Mouse (Mus musculus) kidney, embryonic 14.5 days (tissue): ENCODE measurements around the gene Tmprss3. TPM values are rescaled to one million over a fixed set of nuclear protein-coding genes. Genes with fewer than 3 reads are reported as not detected.

Experiments used
- ATAC-seq: fragments of 200-750 bp; cut with Nextera tagmentation; 2 replicates; pipeline ENCODE4 v1.8.0; 2017; ENCODE audit warnings: moderate number of reproducible peaks, mild to moderate bottlenecking, moderate TSS enrichment, moderate library complexity; ENCODE audit not compliant: low FRiP score, low TSS enrichment
- H3K27ac ChIP-seq: fragments of 300-500 bp; sonication (generic); 2 replicates; pipeline ENCODE4 v1.5.1; 2014; ENCODE audit warnings: low read depth, mild to moderate bottlenecking, low read length, moderate library complexity, mixed read lengths
- H3K27me3 ChIP-seq: fragments of 300-500 bp; sonication (generic); 2 replicates; pipeline ENCODE4 v1.6.1; 2014; ENCODE audit warnings: mild to moderate bottlenecking, low read length; ENCODE audit not compliant: control insufficient read depth, insufficient read depth
- H3K36me3 ChIP-seq: fragments of 300-500 bp; sonication (generic); 2 replicates; pipeline ENCODE4 v1.6.1; 2014; ENCODE audit warnings: low read length, mixed read lengths; ENCODE audit not compliant: control insufficient read depth, insufficient read depth
- H3K4me1 ChIP-seq: fragments of 300-500 bp; sonication (generic); 2 replicates; pipeline ENCODE4 v1.6.1; 2014; ENCODE audit warnings: low read length, mixed read lengths; ENCODE audit not compliant: control insufficient read depth, insufficient read depth
- H3K4me2 ChIP-seq: fragments of 300-500 bp; sonication (generic); replicated peaks from 2 replicates; pipeline ENCODE4 v1.6.1; 2014; ENCODE audit warnings: low read depth, mild to moderate bottlenecking, low read length
- H3K4me3 ChIP-seq: fragments of 300-500 bp; sonication (generic); 2 replicates; pipeline ENCODE4 v1.5.1; 2014; ENCODE audit warnings: mild to moderate bottlenecking, low read length
- H3K9ac ChIP-seq: fragments of 300-500 bp; sonication (generic); 2 replicates; pipeline ENCODE4 v1.6.1; 2014; ENCODE audit warnings: low read depth, mild to moderate bottlenecking, low read length, moderate library complexity
- H3K9me3 ChIP-seq: fragments of 300-500 bp; sonication (generic); 2 replicates; pipeline ENCODE4 v1.6.1; 2016; ENCODE audit warnings: low read length; ENCODE audit not compliant: control insufficient read depth
- WGBS: fragments of 180-500 bp; shearing (Covaris S2); extraction: QIAGEN DNeasy Blood & Tissue Kit; methylation state at CpG from one replicate; pipeline ENCODE4 v1.1.7; 2014; 5-methylcytosine and 5-hydroxymethylcytosine counted together
- polyA plus RNA-seq: library from polyadenylated mRNA; unstranded; fragments of >200 nt; fragmentation: Nextera tagmentation; extraction: Ambion mirVana; gene quantifications from 2 replicates; pipeline ENCODE4 v1.2.1, GENCODE M21; 2014

Gene Tmprss3
- polyA plus RNA-seq, 1 experiment from 2014 or later = not detected

DNA sequence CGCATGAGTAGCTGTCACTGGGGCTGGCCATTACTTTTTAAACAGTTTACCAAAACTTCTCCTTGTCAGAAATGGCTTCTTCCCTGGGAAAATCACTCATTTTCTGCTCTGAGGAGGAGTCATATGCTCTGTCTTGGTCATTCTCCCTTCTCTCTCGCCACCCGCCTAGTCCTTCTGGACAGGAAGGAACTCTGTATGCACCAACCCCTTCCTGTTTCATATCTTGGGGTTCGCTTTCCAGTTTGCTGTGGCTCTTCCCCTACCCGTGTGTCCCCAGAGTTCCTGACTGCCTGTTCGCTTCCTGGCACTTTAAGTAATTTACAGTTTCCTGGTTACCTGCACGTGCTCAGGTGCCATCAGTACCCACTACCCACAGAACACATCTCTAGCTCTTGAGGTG, 28.2 kb upstream of the Tmprss3 start:
- Histone ChIP-seq H3K9ac (no peak overlapping the region), H3K4me2 (no peak overlapping the region), H3K27me3 (no peaks in the 10 kb centered on the region), H3K4me1 (no peaks in the 10 kb centered on the region), H3K36me3 (no peaks in the 10 kb centered on the region), H3K9me3 (no peaks in the 10 kb centered on the region), H3K27ac (no peak overlapping the region), H3K4me3 (no peak overlapping the region)
- no peak for ATAC-seq
- WGBS = 79% methylated on average over 7 of the region's 7 CpGs

- 74% methylated on average over 3 of the region's 3 CpGs for WGBS
- H3K36me3 ChIP-seq = no peaks in the 10 kb centered on the region
- no peak overlapping the region for H3K4me2 ChIP-seq
- no peaks in the 10 kb centered on the region for H3K27me3 ChIP-seq
- no peak for ATAC-seq
- no peak overlapping the region for H3K4me3 ChIP-seq
- H3K9me3 ChIP-seq = no peaks in the 10 kb centered on the region
- no peak overlapping the region for H3K9ac ChIP-seq
- H3K4me1 ChIP-seq = no peaks in the 10 kb centered on the region
- no peak overlapping the region for H3K27ac ChIP-seq
These were observed 27.6 kb upstream of the Tmprss3 start for GRCm38 (mm10) chr17:31226368-31226767.

GRCm38 (mm10) chr17:31224591-31224990, 25.8 kb upstream of the Tmprss3 start:
- H3K27ac ChIP-seq = no peak overlapping the region
- no peaks in the 10 kb centered on the region for H3K9me3 ChIP-seq
- H3K4me1 ChIP-seq = no peaks in the 10 kb centered on the region
- H3K27me3 ChIP-seq = no peaks in the 10 kb centered on the region
- ATAC-seq = no peak
- H3K9ac ChIP-seq = no peak overlapping the region
- H3K4me2 ChIP-seq = no peak overlapping the region
- H3K36me3 ChIP-seq = no peaks in the 10 kb centered on the region
- H3K4me3 ChIP-seq = no peak overlapping the region
- 69% methylated on average over 8 of the region's 8 CpGs for WGBS

DNA sequence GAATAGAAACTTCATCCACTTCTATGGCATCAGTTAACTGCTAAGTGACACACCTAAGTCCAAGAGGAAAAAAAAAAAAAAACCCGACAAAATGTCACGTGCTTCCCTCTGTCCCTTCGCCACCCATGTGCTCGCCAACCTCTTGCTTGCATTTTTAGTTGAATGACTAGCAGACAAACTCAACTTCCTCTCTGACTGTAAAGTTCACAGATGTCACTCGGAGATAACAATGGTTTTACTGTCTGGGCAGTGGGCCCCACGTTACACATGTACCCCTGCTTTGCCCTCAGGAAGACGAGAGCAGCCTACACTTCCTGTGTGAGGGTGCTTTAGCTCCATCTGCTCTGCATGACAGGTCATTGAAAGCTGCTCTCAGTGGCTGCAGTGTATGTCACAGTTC, 25.1 kb upstream of the Tmprss3 start:
- no peak overlapping the region for H3K27ac ChIP-seq
- H3K4me3 ChIP-seq = no peak overlapping the region
- H3K27me3 ChIP-seq = no peaks in the 10 kb centered on the region
- no peak overlapping the region for H3K9ac ChIP-seq
- H3K4me1 ChIP-seq = no peaks in the 10 kb centered on the region
- no peaks in the 10 kb centered on the region for H3K36me3 ChIP-seq
- 60% methylated on average over 7 of the region's 7 CpGs for WGBS
- no peaks in the 10 kb centered on the region for H3K9me3 ChIP-seq
- no peak overlapping the region for H3K4me2 ChIP-seq
- no peak for ATAC-seq

DNA sequence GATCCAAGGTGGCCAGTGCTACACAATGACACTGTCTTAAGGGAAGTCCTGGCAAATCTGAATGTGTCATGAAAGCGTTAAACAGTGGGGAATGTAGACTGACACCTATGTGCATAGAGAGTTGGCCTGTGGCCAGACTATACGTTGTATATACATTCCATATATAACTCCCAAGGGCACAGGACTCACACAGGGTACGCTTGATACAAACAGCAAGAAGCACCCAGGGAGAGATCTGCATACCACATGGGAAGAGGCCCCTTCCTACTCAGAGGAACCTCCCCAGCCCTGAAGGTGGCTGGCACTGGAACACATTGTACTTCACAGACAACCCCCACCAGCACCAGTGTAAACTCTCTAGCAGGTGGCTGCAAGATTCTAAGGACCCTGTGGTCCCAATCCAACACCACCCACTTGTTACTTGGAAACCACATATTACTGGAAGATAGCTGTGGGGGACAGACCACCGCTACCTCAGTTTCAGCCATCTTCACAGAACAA, 24.1 kb upstream of the Tmprss3 start:
- Histone ChIP-seq H3K9ac (no peak overlapping the region), H3K4me3 (no peak overlapping the region), H3K27ac (no peak overlapping the region), H3K4me1 (no peaks in the 10 kb centered on the region), H3K9me3 (no peaks in the 10 kb centered on the region), H3K27me3 (no peaks in the 10 kb centered on the region), H3K36me3 (no peaks in the 10 kb centered on the region), H3K4me2 (no peak overlapping the region)
- ATAC-seq = no peak
- 69% methylated on average over 4 of the region's 4 CpGs for WGBS

- Histone ChIP-seq H3K27ac (no peak overlapping the region), H3K9ac (no peak overlapping the region)
These were observed 17.5 kb upstream of the Tmprss3 start for GRCm38 (mm10) chr17:31216068-31216955.

DNA sequence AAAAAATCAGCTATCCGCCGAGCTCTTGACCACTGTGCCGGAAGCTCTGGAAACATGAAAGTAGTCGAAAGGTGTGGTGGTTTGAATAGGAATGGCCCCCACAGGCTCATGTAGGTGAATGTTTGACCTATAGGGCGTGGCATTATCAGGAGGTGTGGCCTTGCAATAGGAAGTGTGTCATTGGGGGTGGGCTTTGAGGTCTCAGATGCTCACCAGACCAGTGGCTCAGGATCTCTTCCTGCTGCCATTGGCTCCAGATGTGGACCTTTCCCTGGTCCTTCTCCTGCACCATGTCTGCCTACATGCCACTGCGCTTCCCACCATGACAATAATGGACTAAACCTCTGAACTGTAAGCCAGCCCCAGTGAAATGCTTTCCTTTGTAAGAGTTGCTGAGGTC, 13.1 kb upstream of the Tmprss3 start:
- no peak overlapping the region for H3K4me2 ChIP-seq
- H3K36me3 ChIP-seq = no peaks in the 10 kb centered on the region
- H3K4me3 ChIP-seq = no peak overlapping the region
- no peaks in the 10 kb centered on the region for H3K9me3 ChIP-seq
- H3K27me3 ChIP-seq = no peaks in the 10 kb centered on the region
- no peak for ATAC-seq
- 89% methylated on average over 6 of the region's 6 CpGs for WGBS
- H3K27ac ChIP-seq = no peak overlapping the region
- no peaks in the 10 kb centered on the region; the same call in 1 of the 2 replicates for H3K4me1 ChIP-seq
- no peak overlapping the region for H3K9ac ChIP-seq

More at GRCm38 (mm10) chr17:31216068-31216955, 17.5 kb upstream of the Tmprss3 start:
- Histone ChIP-seq H3K27me3 (no peaks in the 10 kb centered on the region), H3K9me3 (no peaks in the 10 kb centered on the region), H3K4me1 (no peaks in the 10 kb centered on the region; the same call in 1 of the 2 replicates), H3K4me2 (no peak overlapping the region), H3K36me3 (no peaks in the 10 kb centered on the region), H3K4me3 (no peak overlapping the region)
- ATAC-seq = no peak
- 43% methylated on average over 5 of the region's 5 CpGs for WGBS

DNA sequence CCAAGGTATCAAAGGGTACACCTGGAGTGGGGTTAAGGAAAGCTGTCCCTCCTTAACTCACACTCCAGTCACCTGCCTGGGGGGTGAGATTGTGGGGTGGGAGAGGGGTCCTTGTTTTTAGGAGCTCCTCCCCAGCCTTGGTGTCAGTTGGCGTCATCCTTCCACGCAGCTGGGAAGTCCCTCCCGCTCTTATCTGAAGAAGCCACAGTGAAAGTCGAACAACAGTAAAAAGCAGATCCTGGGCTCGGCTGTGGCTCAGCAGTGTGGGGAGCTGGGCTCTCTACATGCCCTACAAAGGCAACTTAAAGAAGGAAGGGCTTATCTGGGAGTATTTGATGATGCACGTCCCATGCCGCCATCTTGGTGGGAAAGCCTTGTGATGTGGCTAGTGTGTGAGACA, 11.5 kb upstream of the Tmprss3 start:
- no peak overlapping the region for H3K9ac ChIP-seq
- no peak overlapping the region for H3K4me2 ChIP-seq
- no peak for ATAC-seq
- H3K27me3 ChIP-seq = no peaks in the 10 kb centered on the region
- no peak overlapping the region for H3K27ac ChIP-seq
- no peaks in the 10 kb centered on the region for H3K9me3 ChIP-seq
- no peaks in the 10 kb centered on the region for H3K36me3 ChIP-seq
- WGBS = 90% methylated on average over 7 of the region's 7 CpGs
- no peaks in the 10 kb centered on the region for H3K4me1 ChIP-seq
- no peak overlapping the region for H3K4me3 ChIP-seq

DNA sequence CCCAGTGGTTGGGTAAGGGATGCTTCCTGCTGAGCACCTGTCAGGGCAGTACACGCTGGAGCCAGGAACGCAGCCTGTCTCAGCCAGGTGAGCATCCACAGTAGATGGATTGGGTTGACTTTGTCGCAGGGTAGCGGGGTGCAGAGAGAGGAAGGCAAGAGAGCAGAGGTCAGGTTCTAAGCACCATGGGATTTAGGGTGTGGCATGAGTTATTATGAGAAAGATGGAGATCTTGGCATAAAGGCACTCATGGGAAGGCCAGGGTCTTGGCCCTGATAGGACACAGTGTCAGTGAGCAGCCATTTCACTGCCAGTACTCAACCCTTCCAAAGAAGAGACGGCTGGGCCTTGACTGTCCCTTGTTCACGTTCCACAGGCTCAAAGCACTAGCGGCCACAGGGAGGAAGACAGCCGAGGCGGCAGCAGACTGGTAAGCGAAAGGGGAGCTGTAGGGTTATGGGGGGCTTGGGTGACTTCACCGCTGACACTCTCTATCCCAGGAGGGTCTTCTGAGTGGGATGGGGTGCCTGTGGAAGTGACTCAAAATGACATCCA, 10.7 kb upstream of the Tmprss3 start:
- Histone ChIP-seq H3K36me3 (no peaks in the 10 kb centered on the region), H3K4me1 (no peaks in the 10 kb centered on the region), H3K9me3 (no peaks in the 10 kb centered on the region), H3K4me2 (no peak overlapping the region), H3K4me3 (no peak overlapping the region), H3K9ac (no peak overlapping the region), H3K27me3 (no peaks in the 10 kb centered on the region), H3K27ac (no peak overlapping the region)
- no peak for ATAC-seq
- 89% methylated on average over 11 of the region's 11 CpGs for WGBS
